Mouse (Mus musculus): ENCODE data around the gene Npm3.
A peak's percentile ranks its signal among the peaks of the same experiment; 100 is the strongest.

Gene Npm3

DNA sequence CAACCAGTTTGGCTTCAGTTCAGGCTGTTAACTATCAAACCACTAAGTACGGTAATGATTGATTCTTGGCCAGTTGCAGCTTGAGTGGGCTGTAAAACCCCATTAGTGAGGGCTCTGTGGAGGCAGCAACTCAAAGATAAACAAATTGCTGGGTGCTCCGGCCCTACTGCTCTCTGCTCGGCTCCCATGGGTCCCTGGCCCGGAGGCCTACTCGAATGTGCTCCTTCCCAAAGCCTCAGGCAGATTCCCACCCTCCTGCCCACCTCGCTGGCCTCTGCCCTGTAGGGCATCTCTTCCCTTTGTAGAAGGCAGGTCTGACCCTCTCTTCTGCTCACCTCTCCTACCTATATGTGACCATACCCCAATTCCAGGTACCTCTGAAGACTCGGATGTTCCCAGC, 14.6 kb downstream of the Npm3 start:
- DNase-seq (ENCODE audit: extremely low spot score, low spot score) = no peak

DNA sequence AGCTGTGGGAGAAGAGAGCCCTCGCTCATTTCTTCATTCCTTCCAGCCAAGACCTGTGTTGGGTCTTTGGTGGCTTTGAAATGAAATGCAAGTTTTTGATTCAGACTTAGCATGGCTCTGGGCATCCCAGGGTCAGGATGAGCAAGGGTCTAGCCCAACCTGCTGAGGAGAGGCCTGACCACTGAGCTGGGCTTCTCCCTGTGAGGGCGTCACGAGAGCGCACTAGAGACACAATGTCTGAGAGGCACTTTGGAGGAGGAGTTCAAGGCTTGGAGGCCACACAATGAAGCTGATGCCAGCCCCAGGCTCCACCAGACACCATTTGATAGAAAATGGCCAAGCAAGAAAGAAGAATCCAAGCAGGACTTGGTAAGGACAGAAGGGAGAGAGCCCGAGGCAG, 15.2 kb downstream of the Npm3 start:
- DNase-seq (ENCODE audit: extremely low spot score, low spot score) = no peak

DNA sequence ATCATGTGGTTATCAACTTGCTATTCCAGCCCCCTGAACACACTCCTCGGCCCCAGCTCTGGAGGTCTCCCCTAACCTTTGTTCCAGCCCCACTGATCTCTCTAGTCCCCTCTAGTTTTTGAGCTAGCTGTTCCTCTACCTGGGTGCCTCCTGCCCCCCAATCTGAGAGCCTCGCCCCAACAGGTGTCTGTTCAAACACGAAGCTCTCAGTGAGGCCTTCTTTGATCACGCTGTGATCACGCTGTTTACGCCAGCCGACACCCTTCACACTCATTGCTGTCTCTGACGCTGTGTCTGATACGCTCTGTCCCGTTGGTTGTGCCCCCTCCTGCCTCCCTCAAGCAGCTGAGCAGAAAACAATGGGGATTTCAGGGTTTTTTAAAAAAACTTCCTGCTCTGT, 15.8 kb downstream of the Npm3 start:
- no peak for DNase-seq (ENCODE audit: extremely low spot score, low spot score)

DNA sequence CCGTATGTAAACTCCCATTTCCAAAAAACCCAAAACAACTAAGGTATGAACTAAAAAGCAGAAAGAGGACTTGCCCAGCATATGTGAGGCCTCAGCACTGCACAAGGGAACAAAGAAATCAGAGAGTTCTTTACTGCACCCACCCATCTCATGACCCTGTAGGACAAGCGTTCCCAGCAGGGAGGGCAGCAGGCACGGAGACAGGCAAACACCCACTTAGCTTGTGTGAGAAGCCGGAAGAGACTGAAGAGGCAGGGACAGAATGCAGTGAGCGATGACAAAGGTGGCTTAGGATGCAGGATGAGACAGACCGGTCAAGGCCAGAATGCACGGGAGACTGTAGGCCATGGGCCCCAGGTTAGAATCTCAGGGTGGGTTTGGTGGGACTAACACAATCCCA, 17.7 kb downstream of the Npm3 start:
- no peak for DNase-seq (ENCODE audit: extremely low spot score, low spot score)

DNA sequence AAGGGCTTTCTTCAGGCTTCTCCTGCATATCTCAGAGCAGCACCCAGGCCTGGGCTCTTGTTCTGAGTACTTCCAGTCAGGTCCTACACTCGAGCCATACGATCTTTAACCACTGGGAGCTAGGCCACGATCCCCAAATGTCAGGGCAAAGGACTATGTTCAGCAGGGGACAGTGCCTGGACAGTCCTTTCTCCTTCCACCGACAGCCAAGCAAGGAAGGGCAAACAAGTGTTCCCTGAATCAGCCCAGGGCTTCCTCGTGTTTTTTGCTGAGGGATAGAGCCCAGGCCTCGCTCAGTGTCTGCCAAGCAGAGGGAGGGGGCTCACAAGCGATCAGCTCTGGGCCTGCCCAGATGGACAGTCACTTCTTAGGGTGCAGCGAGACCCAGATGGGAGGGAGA, 19.3 kb downstream of the Npm3 start:
- no peak for DNase-seq (ENCODE audit: extremely low spot score, low spot score)

DNA sequence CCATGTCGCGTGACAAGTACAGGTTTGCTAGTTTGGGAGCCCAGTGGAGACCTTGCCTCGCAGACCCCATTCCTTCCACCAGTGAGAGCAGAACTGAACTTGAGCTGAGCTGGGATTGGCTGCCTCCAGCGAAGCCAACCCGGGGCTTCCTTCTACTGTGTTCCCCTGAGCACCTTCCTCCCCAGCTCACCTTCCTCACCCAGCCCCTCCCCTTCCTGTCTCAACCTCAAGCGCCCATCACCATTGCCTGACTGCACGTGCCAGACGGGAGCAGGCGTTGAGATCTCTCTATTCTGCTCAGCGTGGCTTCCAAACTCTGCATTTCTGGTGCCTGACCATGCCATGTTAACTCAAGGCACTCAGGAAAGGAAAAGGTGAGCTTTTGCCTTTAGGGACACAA, 22.2 kb downstream of the Npm3 start:
- no peak for DNase-seq (ENCODE audit: extremely low spot score, low spot score)

DNA sequence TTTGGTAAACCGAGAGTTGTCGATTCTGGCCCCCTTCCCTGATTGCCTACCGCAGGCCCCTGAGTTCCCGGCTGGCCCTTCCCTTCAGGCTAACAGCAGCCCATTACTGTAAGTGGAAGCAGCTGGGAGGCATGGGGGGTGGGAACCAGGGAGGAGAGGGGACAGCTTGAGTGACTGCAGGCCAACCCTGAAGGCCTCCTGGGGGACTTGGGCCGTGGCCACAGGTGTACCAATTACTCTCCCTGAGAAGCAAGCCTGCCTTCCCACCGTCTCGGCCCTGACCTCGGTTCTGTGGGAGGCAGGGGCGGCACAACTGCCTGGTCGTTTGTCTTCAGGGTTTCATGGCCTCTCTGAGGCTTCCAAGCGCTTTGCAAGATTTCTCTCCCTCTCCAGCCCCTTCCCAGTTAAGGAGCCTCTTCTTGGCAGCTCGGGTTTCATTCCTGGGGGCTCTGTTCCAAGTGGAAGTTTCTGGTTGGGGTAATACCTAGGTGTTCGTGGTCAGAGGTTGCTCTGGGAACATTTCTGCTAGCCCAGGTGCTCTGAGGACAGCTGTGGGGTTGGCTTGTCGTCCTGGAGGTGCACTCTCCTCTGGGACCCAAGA, 23.6 kb downstream of the Npm3 start:
- DNase-seq (ENCODE audit: extremely low spot score, low spot score) = no peak

DNA sequence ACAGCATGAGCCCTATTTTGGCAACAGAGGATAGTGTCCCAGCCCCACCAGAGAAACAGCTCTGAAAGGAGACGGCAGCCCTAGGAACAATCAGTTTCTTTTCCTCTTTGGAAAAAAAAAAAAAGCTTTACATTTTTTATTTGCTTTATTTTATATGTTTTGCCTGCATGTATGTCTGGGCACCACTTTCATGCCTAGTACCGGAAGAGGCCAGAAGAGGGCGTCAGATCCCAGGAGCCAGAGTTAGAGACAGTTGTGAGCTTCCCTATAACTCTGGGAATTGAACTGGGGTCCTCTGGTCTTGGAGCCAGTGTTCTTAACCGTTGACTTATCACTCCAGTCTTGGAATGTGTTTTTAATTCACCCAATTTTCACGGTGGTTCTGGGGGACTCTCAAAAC, 27.2 kb downstream of the Npm3 start:
- DNase-seq (ENCODE audit: extremely low spot score, low spot score) = no peak

DNA sequence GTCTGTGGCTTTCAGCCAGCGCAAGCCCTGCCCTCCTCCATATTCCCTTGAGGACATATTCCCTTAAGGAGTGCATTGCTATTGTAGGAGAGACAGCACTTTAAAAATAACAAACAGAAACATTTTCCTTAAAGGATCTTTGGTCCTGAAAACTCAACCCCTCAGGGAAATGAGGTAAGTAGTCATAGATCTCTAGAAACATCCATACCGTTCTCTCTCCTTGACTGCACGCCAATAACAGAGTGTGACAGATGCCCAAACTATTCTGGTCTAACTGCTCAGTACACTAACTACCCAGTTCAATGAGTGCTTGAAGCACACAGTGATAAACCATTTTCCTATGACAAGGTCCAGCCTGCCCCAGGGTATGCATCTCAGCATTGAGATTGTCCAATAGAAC, 31.1 kb downstream of the Npm3 start:
- no peak for DNase-seq (ENCODE audit: extremely low spot score, low spot score)

DNA sequence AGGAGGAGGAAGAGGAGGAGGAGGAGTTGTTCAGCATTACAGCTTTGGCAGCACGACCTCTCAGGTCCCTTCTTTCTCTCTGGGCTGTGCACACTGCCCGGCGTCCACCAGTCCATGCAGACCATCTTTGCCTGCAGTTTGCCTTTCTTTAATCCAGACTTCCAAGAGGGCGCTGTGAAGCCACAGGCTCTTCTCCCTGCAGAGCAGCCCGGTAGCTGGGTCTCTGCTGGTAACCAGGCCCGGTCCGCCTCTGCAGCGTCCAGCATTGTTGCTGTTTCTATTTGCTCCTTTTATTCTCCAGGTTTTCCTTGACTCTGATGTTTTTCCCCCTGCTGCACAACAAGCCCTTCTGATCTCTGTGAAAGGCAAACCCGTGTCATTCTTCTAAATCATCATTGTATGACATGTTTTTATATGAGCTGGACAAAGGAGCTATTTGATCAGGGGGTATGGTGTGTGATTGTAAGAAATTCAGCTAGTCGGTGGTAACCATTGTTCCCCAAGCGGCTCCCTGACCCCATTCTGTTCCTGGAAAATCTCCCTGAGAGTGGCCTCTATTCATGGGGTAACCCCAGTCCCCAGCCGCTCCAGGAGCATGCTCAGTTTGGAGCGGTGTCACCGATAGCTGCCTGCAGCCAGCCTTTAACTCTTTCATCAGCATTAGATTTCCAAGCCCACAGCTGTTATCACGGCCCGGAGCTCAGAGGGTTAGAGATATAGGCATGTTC, 31.7 kb downstream of the Npm3 start:
- peak; percentile 55 for DNase-seq (ENCODE audit: extremely low spot score, low spot score)

DNA sequence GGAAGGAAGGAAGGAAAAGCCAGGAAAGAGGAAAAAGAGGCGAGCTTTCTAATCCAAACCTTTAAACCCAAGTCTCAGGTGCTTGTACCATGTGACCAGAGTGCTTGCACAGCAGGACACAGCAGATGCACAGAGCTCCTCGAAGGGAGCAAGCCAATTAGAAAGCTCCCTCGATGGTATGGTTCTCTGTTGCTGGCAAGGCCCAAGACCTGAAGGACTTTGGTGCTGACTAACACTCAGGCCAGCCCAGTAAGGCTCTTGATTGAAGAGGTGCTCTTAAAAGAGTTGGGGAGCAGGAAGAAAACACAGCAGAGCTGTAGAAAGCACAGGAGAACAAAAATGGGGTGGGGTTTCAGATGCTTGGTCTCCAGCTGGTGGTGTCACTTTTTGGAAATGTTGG, 40.7 kb downstream of the Npm3 start:
- DNase-seq (ENCODE audit: extremely low spot score, low spot score) = no peak

Measured in neural tube, embryonic 10.5 days (tissue).